Mouse (Mus musculus) embryonic facial prominence, embryonic 15.5 days (tissue): ENCODE results near the gene 4930590J08Rik. TPM values are rescaled to one million over a fixed set of nuclear protein-coding genes. Genes with fewer than 3 reads are reported as not detected.
"Not testable (repeated sequence)": the region's sequence is repeated elsewhere in the genome, so short reads cannot be mapped to it uniquely, and the experiment has no call there.

ENCODE experiments used
- ATAC-seq: fragments of 200-750 bp; cut with Nextera tagmentation; 2 replicates; pipeline ENCODE4 v1.8.0; 2017; ENCODE audit warnings: low read depth, moderate TSS enrichment; ENCODE audit not compliant: insufficient number of reproducible peaks, low FRiP score, low TSS enrichment
- H3K27ac ChIP-seq: fragments of 300-500 bp; sonication (generic); replicated peaks from 2 replicates; pipeline ENCODE4 v1.5.1; 2015; ENCODE audit warnings: mild to moderate bottlenecking, inconsistent platforms
- H3K27me3 ChIP-seq: fragments of 300-500 bp; sonication (generic); 2 replicates; pipeline ENCODE4 v1.6.1; 2015; ENCODE audit warnings: inconsistent platforms
- H3K36me3 ChIP-seq: fragments of 300-500 bp; sonication (generic); 2 replicates; pipeline ENCODE4 v1.6.1; 2015; ENCODE audit warnings: mild to moderate bottlenecking, inconsistent platforms
- H3K4me1 ChIP-seq: fragments of 300-500 bp; sonication (generic); 2 replicates; pipeline ENCODE4 v1.6.1; 2015; ENCODE audit warnings: inconsistent platforms
- H3K4me2 ChIP-seq: fragments of 300-500 bp; sonication (generic); replicated peaks from 2 replicates; pipeline ENCODE4 v1.6.1; 2015; ENCODE audit warnings: mild to moderate bottlenecking, inconsistent platforms
- H3K4me3 ChIP-seq: fragments of 300-500 bp; sonication (generic); replicated peaks from 2 replicates; pipeline ENCODE4 v1.5.1; 2015; ENCODE audit warnings: mild to moderate bottlenecking, inconsistent platforms
- H3K9ac ChIP-seq: fragments of 300-500 bp; sonication (generic); 2 replicates; pipeline ENCODE4 v1.6.1; 2015; ENCODE audit warnings: inconsistent platforms
- H3K9me3 ChIP-seq: fragments of 300-500 bp; sonication (generic); replicated peaks from 2 replicates; pipeline ENCODE4 v1.6.1; 2016; ENCODE audit warnings: inconsistent platforms
- WGBS: fragments of 180-500 bp; shearing (Covaris S2); methylation state at CpG from one replicate; pipeline ENCODE4 v1.1.7; 2015; 5-methylcytosine and 5-hydroxymethylcytosine counted together
- polyA plus RNA-seq: library from polyadenylated mRNA; unstranded; fragments of >200 nt; fragmentation: Nextera tagmentation; extraction: Ambion mirVana; gene quantifications from 2 replicates; pipeline ENCODE4 v1.2.1, GENCODE M21; 2015

The 4930590J08Rik gene
- polyA plus RNA-seq, 1 experiment from 2014 or later = 0.24 TPM

GRCm38 (mm10) chr6:91891776-91892175 is 10.8 kb upstream of the 4930590J08Rik start:
- ATAC-seq = no peak
- Histone ChIP-seq H3K4me2 (no peak overlapping the region), H3K27ac (no peak overlapping the region), H3K9me3 (no peaks in the 10 kb centered on the region), H3K27me3 (no peaks in the 10 kb centered on the region), H3K4me3 (no peak overlapping the region), H3K36me3 (peaks cover 82% of the 10 kb centered on the region), H3K9ac (no peak overlapping the region), H3K4me1 (no peaks in the 10 kb centered on the region)
- 97% methylated on average over 2 of the region's 2 CpGs for WGBS

- Histone ChIP-seq H3K27me3 (no peaks in the 10 kb centered on the region), H3K9me3 (no peaks in the 10 kb centered on the region), H3K4me1 (no peaks in the 10 kb centered on the region), H3K36me3 (peaks cover 81% of the 10 kb centered on the region), H3K4me3 (no peak overlapping the region), H3K4me2 (no peak overlapping the region), H3K27ac (no peak overlapping the region), H3K9ac (no peak overlapping the region)
- WGBS = 86% methylated on average over 3 of the region's 3 CpGs
- ATAC-seq = no peak
These were observed 5.8 kb upstream of the 4930590J08Rik start for GRCm38 (mm10) chr6:91896783-91897182.

GRCm38 (mm10) chr6:91901505-91901904 is 1.1 kb upstream of the 4930590J08Rik start:
- Histone ChIP-seq H3K36me3 (peaks cover 42% of the 10 kb centered on the region), H3K4me1 (no peaks in the 10 kb centered on the region), H3K9me3 (no peaks in the 10 kb centered on the region), H3K27ac (no peak overlapping the region), H3K27me3 (no peaks in the 10 kb centered on the region), H3K4me3 (no peak overlapping the region), H3K9ac (no peak overlapping the region), H3K4me2 (no peak overlapping the region)
- 29% methylated on average over 5 of the region's 5 CpGs for WGBS
- peak; percentile 54; the same call in 1 of the 2 replicates for ATAC-seq

- no peaks in the 10 kb centered on the region for H3K36me3 ChIP-seq
- H3K4me3 ChIP-seq = no peak overlapping the region
- no peaks in the 10 kb centered on the region for H3K4me1 ChIP-seq
- H3K9me3 ChIP-seq = no peaks in the 10 kb centered on the region
- ATAC-seq = no peak
- H3K9ac ChIP-seq = no peak overlapping the region
- H3K27me3 ChIP-seq = no peaks in the 10 kb centered on the region
- 82% methylated on average over 10 of the region's 10 CpGs for WGBS
- no peak overlapping the region for H3K4me2 ChIP-seq
- H3K27ac ChIP-seq = no peak overlapping the region
These were observed 11.4 kb downstream of the 4930590J08Rik start for GRCm38 (mm10) chr6:91914011-91914410.

GRCm38 (mm10) chr6:91917286-91917685 is 14.7 kb downstream of the 4930590J08Rik start:
- Histone ChIP-seq H3K4me1 (no peaks in the 10 kb centered on the region), H3K27me3 (no peaks in the 10 kb centered on the region), H3K4me2 (no peak overlapping the region), H3K4me3 (no peak overlapping the region), H3K9me3 (no peaks in the 10 kb centered on the region), H3K36me3 (no peaks in the 10 kb centered on the region), H3K27ac (no peak overlapping the region), H3K9ac (no peak overlapping the region)
- ATAC-seq = no peak
- 29% methylated on average over 4 of the region's 4 CpGs for WGBS

GRCm38 (mm10) chr6:91917716-91918115 is 15.1 kb downstream of the 4930590J08Rik start:
- Histone ChIP-seq H3K4me1 (no peaks in the 10 kb centered on the region), H3K4me2 (no peak overlapping the region), H3K36me3 (no peaks in the 10 kb centered on the region), H3K27me3 (no peaks in the 10 kb centered on the region), H3K9ac (no peak overlapping the region), H3K9me3 (no peaks in the 10 kb centered on the region), H3K27ac (no peak overlapping the region), H3K4me3 (no peak overlapping the region)
- no peak for ATAC-seq
- 77% methylated on average over 11 of the region's 11 CpGs for WGBS

GRCm38 (mm10) chr6:91931231-91931630 is 28.6 kb downstream of the 4930590J08Rik start:
- Histone ChIP-seq H3K27me3 (no peaks in the 10 kb centered on the region), H3K4me1 (0 out of 2 replicates have a peak, but pooled peaks cover 6% of the 10 kb centered on the region), H3K9ac (no peak overlapping the region), H3K36me3 (no peaks in the 10 kb centered on the region), H3K9me3 (no peaks in the 10 kb centered on the region), H3K4me3 (no peak overlapping the region), H3K4me2 (no peak overlapping the region), H3K27ac (no peak overlapping the region)
- no peak for ATAC-seq
- WGBS = 48% methylated on average over 5 of the region's 5 CpGs

GRCm38 (mm10) chr6:91938491-91938890 is 35.9 kb downstream of the 4930590J08Rik start:
- no peak overlapping the region for H3K4me3 ChIP-seq
- H3K36me3 ChIP-seq = no peaks in the 10 kb centered on the region
- H3K27ac ChIP-seq = no peak overlapping the region
- no peak overlapping the region for H3K4me2 ChIP-seq
- H3K9me3 ChIP-seq = no peaks in the 10 kb centered on the region
- no peak overlapping the region for H3K9ac ChIP-seq
- WGBS = 68% methylated on average over 4 of the region's 4 CpGs
- ATAC-seq = no peak
- 0 out of 2 replicates have a peak, but pooled peaks cover 6% of the 10 kb centered on the region for H3K4me1 ChIP-seq
- no peaks in the 10 kb centered on the region for H3K27me3 ChIP-seq

GRCm38 (mm10) chr6:91948426-91948825 is 45.8 kb downstream of the 4930590J08Rik start:
- 77% methylated on average over 2 of the region's 2 CpGs for WGBS
- H3K4me1 ChIP-seq = no peaks in the 10 kb centered on the region
- H3K9ac ChIP-seq = no peak overlapping the region
- ATAC-seq = no peak
- H3K27ac ChIP-seq = no peak overlapping the region
- no peaks in the 10 kb centered on the region for H3K27me3 ChIP-seq
- no peak overlapping the region for H3K4me3 ChIP-seq
- no peaks in the 10 kb centered on the region for H3K9me3 ChIP-seq
- no peak overlapping the region for H3K4me2 ChIP-seq
- no peaks in the 10 kb centered on the region for H3K36me3 ChIP-seq

- not testable (repeated sequence) for H3K4me2 ChIP-seq, ATAC-seq, H3K27me3 ChIP-seq, H3K27ac ChIP-seq, H3K4me1 ChIP-seq, H3K4me3 ChIP-seq, H3K9me3 ChIP-seq, H3K36me3 ChIP-seq, H3K9ac ChIP-seq
- 21% methylated on average over 3 of the region's 8 CpGs for WGBS
These were observed 55.4 kb downstream of the 4930590J08Rik start for GRCm38 (mm10) chr6:91958015-91958414.

- WGBS = 25% methylated on average over 8 of the region's 8 CpGs
- Histone ChIP-seq H3K4me1 (0 out of 2 replicates have a peak, but pooled peaks cover 9% of the 10 kb centered on the region), H3K27ac (peak overlapping the region; percentile 39; the same call in 1 of the 2 replicates), H3K36me3 (no peaks in the 10 kb centered on the region), H3K9ac (no peak overlapping the region), H3K9me3 (no peaks in the 10 kb centered on the region), H3K4me3 (no peak overlapping the region), H3K4me2 (no peak overlapping the region), H3K27me3 (no peaks in the 10 kb centered on the region)
- ATAC-seq = peak; percentile 57; the same call in 1 of the 2 replicates
These were observed 57.6 kb downstream of the 4930590J08Rik start for GRCm38 (mm10) chr6:91960028-91960811.

GRCm38 (mm10) chr6:91963429-91963828 is 60.8 kb downstream of the 4930590J08Rik start:
- H3K4me3 ChIP-seq = no peak overlapping the region
- 0 out of 2 replicates have a peak, but pooled peaks cover 9% of the 10 kb centered on the region for H3K4me1 ChIP-seq
- no peak overlapping the region for H3K9ac ChIP-seq
- H3K27me3 ChIP-seq = no peaks in the 10 kb centered on the region
- 50% methylated on average over 4 of the region's 4 CpGs for WGBS
- no peaks in the 10 kb centered on the region for H3K9me3 ChIP-seq
- no peaks in the 10 kb centered on the region for H3K36me3 ChIP-seq
- H3K4me2 ChIP-seq = no peak overlapping the region
- ATAC-seq = no peak
- H3K27ac ChIP-seq = no peak overlapping the region
